Mouse (Mus musculus): ENCODE data around the gene Eno2.

The Eno2 gene

GRCm38 (mm10) chr6:124769101-124769765, at the start of gene Eno2:
Eno2 (minus strand) TSS chr6:124769673.
- POLR2A ChIA-PET, result interaction anchor here (0.6 to 22.3 kb wide), 30 partner anchors 8 to 396 kb away, joined by 3 to 449 read pairs (median 5); partner anchors contain the start of genes Grcc10 (in 4 of the 4), Atn1 (in 2 of the 4), Cdca3 (in 2 of the 4) and Gm45234 (in 2 of the 4)
- CTCF ChIA-PET, result interaction anchor here in 3 of 4 experiments (0.5 to 2.1 kb wide), 8 partner anchors 10 to 162 kb away, joined by 3 to 14 read pairs (median 4); partner anchors contain the start of genes Atn1 (in 1 of the 3) and Mlf2 (in 1 of the 3)

- POLR2A ChIA-PET, result interaction anchor here (0.5 to 28.9 kb wide), 17 partner anchors 4 to 312 kb away, joined by 3 to 601 read pairs (median 4); partner anchors contain the start of genes Cdca3 (in 3 of the 4), Spsb2 (in 3 of the 4), Usp5 (in 2 of the 4) and Gnb3 (in 1 of the 4)
Observed at GRCm38 (mm10) chr6:124817971-124818370, 48.5 kb upstream of the Eno2 start.

GRCm38 (mm10) chr6:124817563-124817962, 48.1 kb upstream of the Eno2 start:
- POLR2A ChIA-PET, result interaction anchor here (0.8 to 28.9 kb wide), 17 partner anchors 4 to 312 kb away, joined by 3 to 601 read pairs (median 4); partner anchors contain the start of genes Cdca3 (in 3 of the 4), Spsb2 (in 3 of the 4), Usp5 (in 3 of the 4) and Gnb3 (in 2 of the 4)
- CTCF ChIA-PET, result interaction anchor here in 3 of 4 experiments (0.8 to 1.4 kb wide), 4 partner anchors 8 to 30 kb away, joined by 3 to 5 read pairs (median 3); no protein-coding TSS in a partner anchor

More at GRCm38 (mm10) chr6:124817971-124818370, 48.5 kb upstream of the Eno2 start:
- CTCF ChIA-PET, result interaction anchor here in 1 of 4 experiments (1.4 kb wide), 1 partner anchor 9 kb away, joined by 5 read pairs; no protein-coding TSS in a partner anchor

GRCm38 (mm10) chr6:124817125-124817524, 47.7 kb upstream of the Eno2 start:
- POLR2A ChIA-PET, result interaction anchor here (0.8 to 28.9 kb wide), 17 partner anchors 3 to 313 kb away, joined by 3 to 601 read pairs (median 6); partner anchors contain the start of genes Cdca3 (in 3 of the 4), Spsb2 (in 3 of the 4), Usp5 (in 3 of the 4) and Gnb3 (in 2 of the 4)
- CTCF ChIA-PET, result interaction anchor here in 3 of 4 experiments (0.8 to 1.4 kb wide), 4 partner anchors 8 to 30 kb away, joined by 3 to 5 read pairs (median 3); no protein-coding TSS in a partner anchor

GRCm38 (mm10) chr6:124816611-124817010, 47.1 kb upstream of the Eno2 start:
- CTCF ChIA-PET, result interaction anchor here in 3 of 4 experiments (0.8 to 1.0 kb wide), 3 partner anchors 11 to 31 kb away, joined by 3 read pairs; no protein-coding TSS in a partner anchor

GRCm38 (mm10) chr6:124814858-124815774, 45.6 kb upstream of the Eno2 start:
- ChIA-PET CTCF (no interaction called here), POLR2A (interaction anchor here (0.6 to 28.9 kb wide), 12 partner anchors 1 to 315 kb away, joined by 3 to 601 read pairs (median 10); partner anchors contain the start of genes Cdca3 (in 2 of the 4), Grcc10 (in 2 of the 4), Usp5 (in 2 of the 4) and Gnb3 (in 1 of the 4))

More at GRCm38 (mm10) chr6:124816611-124817010, 47.1 kb upstream of the Eno2 start:
- POLR2A ChIA-PET, result interaction anchor here (1.1 to 28.9 kb wide), 13 partner anchors 3 to 342 kb away, joined by 3 to 601 read pairs (median 6); partner anchors contain the start of genes Cdca3 (in 3 of the 4), Usp5 (in 3 of the 4), Gnb3 (in 2 of the 4) and Spsb2 (in 2 of the 4)

- ChIA-PET CTCF (interaction anchor here in 1 of 4 experiments (1.0 to 1.4 kb wide), 2 partner anchors 14 to 45 kb away, joined by 3 read pairs; no protein-coding TSS in a partner anchor), POLR2A (interaction anchor here (0.6 to 28.9 kb wide), 21 partner anchors 1 to 412 kb away, joined by 3 to 601 read pairs (median 7); partner anchors contain the start of genes Cdca3 (in 2 of the 4), Grcc10 (in 2 of the 4), Mlf2 (in 2 of the 4) and Usp5 (in 2 of the 4))
Observed at GRCm38 (mm10) chr6:124814448-124814847, 45.0 kb upstream of the Eno2 start.

- ChIA-PET POLR2A (interaction anchor here (0.6 to 28.9 kb wide), 46 partner anchors 0 to 620 kb away, joined by 3 to 601 read pairs (median 5); partner anchors contain the start of genes Cdca3 (in 3 of the 4), Grcc10 (in 3 of the 4), Usp5 (in 3 of the 4) and Atn1 (in 2 of the 4)), CTCF (interaction anchor here in 2 of 4 experiments (0.6 to 1.4 kb wide), 6 partner anchors 14 to 111 kb away, joined by 3 to 4 read pairs (median 3); partner anchors contain the start of gene Grcc10 (in 1 of the 2))
Observed at GRCm38 (mm10) chr6:124813933-124814332, 44.5 kb upstream of the Eno2 start, which contains the start of gene Tpi1. Tpi1 (minus strand) TSS chr6:124814296.

GRCm38 (mm10) chr6:124813496-124813895, 44.0 kb upstream of the Eno2 start:
- ChIA-PET CTCF (interaction anchor here in 2 of 4 experiments (0.6 to 1.4 kb wide), 8 partner anchors 15 to 111 kb away, joined by 3 to 4 read pairs (median 3); partner anchors contain the start of genes Cdca3 (in 1 of the 2), Grcc10 (in 1 of the 2) and Usp5 (in 1 of the 2)), POLR2A (interaction anchor here (0.6 to 28.9 kb wide), 53 partner anchors 0 to 620 kb away, joined by 3 to 601 read pairs (median 4); partner anchors contain the start of genes Cdca3 (in 3 of the 4), Grcc10 (in 3 of the 4), Usp5 (in 3 of the 4) and Atn1 (in 2 of the 4))

- POLR2A ChIA-PET, result interaction anchor here in 3 of 4 experiments (0.6 to 28.9 kb wide), 50 partner anchors 1 to 564 kb away, joined by 3 to 601 read pairs (median 4); partner anchors contain the start of genes Cdca3 (in 3 of the 3), Grcc10 (in 3 of the 3), Usp5 (in 3 of the 3) and Atn1 (in 2 of the 3)
- CTCF ChIA-PET, result interaction anchor here in 1 of 4 experiments (0.9 to 1.4 kb wide), 4 partner anchors 15 to 110 kb away, joined by 3 to 4 read pairs (median 4); partner anchors contain the start of genes Cdca3 and Usp5
Observed at GRCm38 (mm10) chr6:124812848-124813247, 43.4 kb upstream of the Eno2 start.

- POLR2A ChIA-PET, result interaction anchor here (0.6 to 18.7 kb wide), 41 partner anchors 8 to 565 kb away, joined by 3 to 601 read pairs (median 4); partner anchors contain the start of genes Cdca3 (in 3 of the 4), Grcc10 (in 3 of the 4), Usp5 (in 3 of the 4) and Mlf2 (in 2 of the 4)
- CTCF ChIA-PET, result interaction anchor here in 2 of 4 experiments (0.7 to 1.6 kb wide), 2 partner anchors 35 to 91 kb away, joined by 3 to 5 read pairs; no protein-coding TSS in a partner anchor
Observed at GRCm38 (mm10) chr6:124811701-124812560, 42.5 kb upstream of the Eno2 start.

- ChIA-PET POLR2A (interaction anchor here (0.6 to 18.7 kb wide), 30 partner anchors 9 to 566 kb away, joined by 3 to 601 read pairs (median 4); partner anchors contain the start of genes Cdca3 (in 3 of the 4), Usp5 (in 3 of the 4), Grcc10 (in 2 of the 4) and Mlf2 (in 2 of the 4)), CTCF (interaction anchor here in 2 of 4 experiments (0.6 to 1.6 kb wide), 2 partner anchors 36 to 330 kb away, joined by 4 to 5 read pairs; no protein-coding TSS in a partner anchor)
Observed at GRCm38 (mm10) chr6:124811403-124811665, 41.9 kb upstream of the Eno2 start.

- POLR2A ChIA-PET, result interaction anchor here (0.6 to 18.7 kb wide), 25 partner anchors 9 to 581 kb away, joined by 3 to 601 read pairs (median 7); partner anchors contain the start of genes Cdca3 (in 3 of the 4), Grcc10 (in 3 of the 4), Usp5 (in 3 of the 4) and Mlf2 (in 2 of the 4)
- CTCF ChIA-PET, result interaction anchor here in 2 of 4 experiments (0.6 to 1.7 kb wide), 3 partner anchors 37 to 329 kb away, joined by 4 to 6 read pairs (median 5); no protein-coding TSS in a partner anchor
Observed at GRCm38 (mm10) chr6:124810566-124811402, 41.3 kb upstream of the Eno2 start.
